Mouse (Mus musculus) hindbrain, embryonic 15.5 days (tissue): ENCODE measurements at regions not wholly inside any gene's neighbourhood (a gene's known extent, or its start where the extent isn't known, plus 50 kb on each side); places are given as distances from the start of the nearest gene placed in this dataset.
A peak's percentile ranks its signal among the peaks of the same experiment; 100 is the strongest.

Source experiments
- ATAC-seq: fragments of 200-750 bp; cut with Nextera tagmentation; 2 replicates; pipeline ENCODE4 v1.8.0; 2017; ENCODE audit warnings: low read depth, moderate number of reproducible peaks, moderate TSS enrichment; ENCODE audit not compliant: low FRiP score
- H3K27ac ChIP-seq: fragments of 300-500 bp; sonication (generic); replicated peaks from 2 replicates; pipeline ENCODE4 v1.5.1; 2015; ENCODE audit warnings: mild to moderate bottlenecking, inconsistent platforms
- H3K27me3 ChIP-seq: fragments of 300-500 bp; sonication (generic); 2 replicates; pipeline ENCODE4 v1.6.1; 2015; ENCODE audit warnings: control low read depth, inconsistent platforms
- H3K36me3 ChIP-seq: fragments of 300-500 bp; sonication (generic); 2 replicates; pipeline ENCODE4 v1.6.1; 2015; ENCODE audit warnings: control low read depth, inconsistent platforms
- H3K4me1 ChIP-seq: fragments of 300-500 bp; sonication (generic); replicated peaks from 2 replicates; pipeline ENCODE4 v1.6.1; 2015; ENCODE audit warnings: control low read depth, inconsistent platforms
- H3K4me2 ChIP-seq: fragments of 300-500 bp; sonication (generic); 2 replicates; pipeline ENCODE4 v1.6.1; 2015; ENCODE audit warnings: moderate library complexity, mild to moderate bottlenecking, inconsistent platforms
- H3K4me3 ChIP-seq: fragments of 300-500 bp; sonication (generic); 2 replicates; pipeline ENCODE4 v1.5.1; 2015; ENCODE audit warnings: mild to moderate bottlenecking, inconsistent platforms
- H3K9ac ChIP-seq: fragments of 300-500 bp; sonication (generic); 2 replicates; pipeline ENCODE4 v1.6.1; 2015; ENCODE audit warnings: inconsistent platforms
- H3K9me3 ChIP-seq: fragments of 300-500 bp; sonication (generic); 2 replicates; pipeline ENCODE4 v1.6.1; 2016; ENCODE audit warnings: control low read depth, inconsistent platforms
- WGBS: fragments of 180-500 bp; shearing (Covaris S2); methylation state at CpG from one replicate; pipeline ENCODE4 v1.1.7; 2015; 5-methylcytosine and 5-hydroxymethylcytosine counted together

DNA sequence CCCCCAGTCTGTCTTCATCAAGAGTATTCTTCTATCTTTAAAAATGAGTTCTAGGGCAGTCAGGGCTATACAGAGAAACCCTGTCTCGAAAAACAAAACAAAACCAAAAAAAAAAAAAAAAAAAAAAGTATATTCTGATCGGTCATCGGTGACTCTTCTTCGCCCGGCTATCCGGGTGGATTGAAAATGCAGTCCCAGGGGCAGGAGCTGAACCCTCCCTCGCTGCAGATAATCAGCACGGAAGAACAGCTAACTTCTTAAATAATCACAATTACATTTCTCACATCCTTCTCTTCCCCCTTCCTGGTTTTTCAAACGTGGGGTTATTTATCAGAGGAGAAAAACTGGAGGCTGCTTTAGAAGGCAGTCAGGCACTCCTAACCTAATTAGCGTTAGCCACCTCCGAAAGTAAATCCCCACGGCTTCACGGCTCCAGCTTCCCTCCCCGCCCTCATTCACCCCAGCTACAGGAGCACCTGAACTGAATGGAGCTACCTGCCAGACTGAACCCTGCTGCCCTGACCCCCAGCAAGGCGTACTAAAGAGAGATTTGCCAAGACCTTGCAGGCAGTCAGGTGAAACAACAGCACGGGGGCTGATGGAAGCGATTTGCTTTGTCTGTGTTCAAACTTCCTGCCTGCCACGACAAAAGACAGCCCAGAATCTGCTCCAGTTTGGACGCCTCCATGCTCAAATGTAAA is 379.2 kb downstream of the Gpd2 start:
- Histone ChIP-seq H3K36me3 (no peaks in the 10 kb centered on the region), H3K4me3 (peak overlapping the region; percentile 36), H3K4me2 (peak overlapping the region; percentile 73), H3K27ac (no peak overlapping the region), H3K4me1 (peaks cover 25% of the 10 kb centered on the region), H3K9me3 (no peaks in the 10 kb centered on the region), H3K27me3 (0 out of 2 replicates have a peak, but pooled peaks cover 4% of the 10 kb centered on the region), H3K9ac (peak overlapping the region; percentile 26; the same call in 1 of the 2 replicates)
- ATAC-seq, result peak; percentile 62
- WGBS, result 5% methylated on average over 19 of the region's 19 CpGs

GRCm38 (mm10) chr2:57617258-57617657 is 379.8 kb downstream of the Gpd2 start:
- WGBS, result 57% methylated on average over 2 of the region's 2 CpGs
- H3K4me3 ChIP-seq, result peak overlapping the region; percentile 36; the same call in 1 of the 2 replicates
- H3K4me1 ChIP-seq, result peaks cover 25% of the 10 kb centered on the region
- H3K36me3 ChIP-seq, result no peaks in the 10 kb centered on the region
- H3K9me3 ChIP-seq, result no peaks in the 10 kb centered on the region
- no peak overlapping the region for H3K27ac ChIP-seq
- no peak for ATAC-seq
- H3K27me3 ChIP-seq, result 0 out of 2 replicates have a peak, but pooled peaks cover 4% of the 10 kb centered on the region
- H3K4me2 ChIP-seq, result peak overlapping the region; percentile 73
- no peak overlapping the region for H3K9ac ChIP-seq

GRCm38 (mm10) chr2:57644117-57644516 is 353.6 kb upstream of the Galnt5 start:
- Histone ChIP-seq H3K9ac (no peak overlapping the region), H3K36me3 (no peaks in the 10 kb centered on the region), H3K4me2 (no peak overlapping the region), H3K9me3 (no peaks in the 10 kb centered on the region), H3K4me3 (no peak overlapping the region), H3K27ac (no peak overlapping the region), H3K4me1 (no peaks in the 10 kb centered on the region), H3K27me3 (no peaks in the 10 kb centered on the region)
- 74% methylated on average over 2 of the region's 2 CpGs for whole genome bisulfite sequencing
- no peak for ATAC-seq

DNA sequence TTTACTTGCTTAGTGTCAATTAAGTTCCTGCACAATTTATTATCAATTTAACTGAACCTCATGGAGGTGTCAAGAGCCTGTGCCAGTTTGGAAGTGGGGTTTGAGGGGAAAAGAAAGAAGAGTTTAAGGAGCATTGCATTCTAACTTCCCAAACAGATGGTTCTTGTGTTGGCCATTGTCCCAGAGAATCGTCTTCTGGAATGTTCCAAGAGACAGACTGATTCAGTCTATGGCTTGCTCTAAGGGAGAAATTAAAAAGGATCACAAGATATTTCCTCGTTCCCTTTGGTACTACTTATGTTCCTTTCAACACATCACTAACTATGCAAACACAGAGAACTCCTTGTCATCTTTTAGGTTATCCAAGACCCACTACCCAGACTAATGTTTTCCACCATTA is 353.1 kb upstream of the Galnt5 start:
- no peak for ATAC-seq
- H3K36me3 ChIP-seq, result no peaks in the 10 kb centered on the region
- WGBS, result 79% methylated on average over 2 of the region's 2 CpGs

DNA sequence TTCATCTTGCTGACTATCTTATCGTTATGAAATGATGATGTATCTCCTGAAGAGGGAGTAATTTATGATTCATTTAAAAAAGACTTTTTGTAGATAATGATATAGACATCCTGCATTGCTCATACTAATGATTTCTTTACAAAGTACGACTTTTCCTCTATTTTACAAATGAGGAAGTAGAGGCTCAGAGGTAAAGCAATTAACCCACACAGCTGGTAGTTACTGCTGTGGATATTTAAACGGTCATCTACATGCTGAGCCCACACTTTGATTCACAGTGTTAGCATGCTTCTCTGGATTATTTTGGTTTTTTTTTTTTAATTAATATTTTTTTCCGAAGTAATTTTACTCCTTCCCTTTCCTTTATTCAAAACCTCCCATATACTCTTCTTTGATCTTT is 348.7 kb upstream of the Galnt5 start:
- no peaks in the 10 kb centered on the region for H3K4me1 ChIP-seq
- no peak overlapping the region for H3K4me3 ChIP-seq
- H3K36me3 ChIP-seq, result no peaks in the 10 kb centered on the region
- H3K27ac ChIP-seq, result no peak overlapping the region
- ATAC-seq, result no peak
- no peaks in the 10 kb centered on the region for H3K27me3 ChIP-seq
- WGBS, result 78% methylated on average over 4 of the region's 4 CpGs
- H3K9ac ChIP-seq, result no peak overlapping the region
- H3K9me3 ChIP-seq, result no peaks in the 10 kb centered on the region
- no peak overlapping the region for H3K4me2 ChIP-seq

More for the DNA sequence above, 353.1 kb upstream of the Galnt5 start:
- Histone ChIP-seq H3K9ac (no peak overlapping the region), H3K27me3 (no peaks in the 10 kb centered on the region), H3K4me1 (no peaks in the 10 kb centered on the region), H3K4me2 (no peak overlapping the region), H3K9me3 (no peaks in the 10 kb centered on the region), H3K4me3 (no peak overlapping the region), H3K27ac (no peak overlapping the region)

DNA sequence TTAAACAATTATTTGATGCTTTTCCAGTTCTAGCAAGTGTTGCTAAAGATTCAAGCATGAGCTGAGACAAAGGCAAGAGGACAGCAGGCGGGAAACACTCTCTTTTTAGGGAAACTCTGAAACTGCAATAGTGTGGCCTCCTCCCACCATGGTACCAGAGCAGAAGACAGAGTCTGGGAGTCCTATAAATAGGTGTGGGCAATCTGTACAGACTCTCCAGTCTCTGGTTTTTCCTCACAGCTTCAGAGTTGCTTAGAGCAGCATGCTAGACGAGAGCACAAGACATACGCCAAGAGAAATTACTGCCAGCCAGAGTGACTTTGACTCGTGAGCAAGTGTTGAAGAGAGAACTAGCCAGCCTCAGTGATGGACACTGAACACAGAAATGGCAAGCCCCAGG is 340.3 kb upstream of the Galnt5 start:
- H3K4me2 ChIP-seq, result no peak overlapping the region
- no peak overlapping the region for H3K9ac ChIP-seq
- WGBS, result 84% methylated on average over 4 of the region's 4 CpGs
- H3K36me3 ChIP-seq, result no peaks in the 10 kb centered on the region
- H3K9me3 ChIP-seq, result no peaks in the 10 kb centered on the region
- H3K27ac ChIP-seq, result no peak overlapping the region
- no peaks in the 10 kb centered on the region for H3K4me1 ChIP-seq
- H3K27me3 ChIP-seq, result no peaks in the 10 kb centered on the region
- no peak overlapping the region for H3K4me3 ChIP-seq
- ATAC-seq, result no peak

DNA sequence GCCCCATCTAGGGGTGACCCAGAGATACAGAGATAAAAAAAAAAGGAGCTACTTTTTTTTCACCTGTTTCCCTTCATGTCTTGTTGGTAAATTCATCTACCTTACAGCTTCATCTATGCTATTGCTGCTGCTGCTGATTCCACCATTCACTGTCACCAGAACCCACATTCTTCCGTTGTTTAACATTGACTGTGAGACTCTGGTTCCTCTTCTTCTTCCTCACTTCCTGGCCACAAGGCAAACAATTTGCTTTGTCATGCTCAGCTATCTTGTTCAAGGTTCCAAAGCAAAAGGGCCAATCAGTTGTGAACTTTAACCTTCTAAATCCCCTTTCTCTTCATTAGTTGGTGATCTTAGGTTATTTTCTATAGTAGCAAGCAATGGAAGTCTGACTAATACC is 335.8 kb upstream of the Galnt5 start:
- H3K4me2 ChIP-seq, result no peak overlapping the region
- H3K4me3 ChIP-seq, result no peak overlapping the region
- H3K27me3 ChIP-seq, result no peaks in the 10 kb centered on the region
- no peaks in the 10 kb centered on the region for H3K9me3 ChIP-seq
- no peak overlapping the region for H3K27ac ChIP-seq
- no peak overlapping the region for H3K9ac ChIP-seq
- 88% methylated on average over 1 of the region's 1 CpGs for WGBS
- no peaks in the 10 kb centered on the region for H3K36me3 ChIP-seq
- no peaks in the 10 kb centered on the region for H3K4me1 ChIP-seq
- no peak for ATAC-seq

DNA sequence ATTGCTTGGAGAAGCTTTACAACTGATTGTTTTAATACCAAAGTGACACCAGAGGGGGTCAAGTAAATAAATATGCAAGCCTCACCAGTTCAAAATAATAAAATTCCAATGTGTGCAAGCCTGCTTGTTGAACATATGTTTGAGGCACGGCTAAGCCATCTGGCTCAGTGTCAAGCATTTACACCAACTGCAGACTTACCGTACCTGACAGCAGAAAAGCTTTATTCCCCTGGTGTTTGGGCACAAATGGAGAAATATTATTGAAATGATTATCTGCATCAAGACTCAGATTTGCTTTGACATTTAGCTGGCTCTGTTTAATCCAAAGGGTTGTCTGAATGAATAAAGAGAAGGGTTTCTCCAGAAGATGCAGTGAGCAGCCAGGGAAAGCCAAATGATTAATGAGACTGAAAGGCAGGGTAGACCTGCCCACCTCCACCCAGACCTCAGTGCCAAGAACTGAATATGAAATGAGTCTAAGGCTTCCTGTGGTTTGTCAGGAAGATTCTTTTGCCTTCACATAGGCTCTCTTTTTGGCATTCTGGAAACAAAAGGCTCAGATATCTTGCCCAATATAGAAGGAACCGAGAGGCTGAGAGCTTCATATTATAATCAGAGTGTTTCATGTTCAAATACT is 325.6 kb upstream of the Galnt5 start:
- H3K27ac ChIP-seq, result no peak overlapping the region
- 47% methylated on average over 3 of the region's 3 CpGs for WGBS

DNA sequence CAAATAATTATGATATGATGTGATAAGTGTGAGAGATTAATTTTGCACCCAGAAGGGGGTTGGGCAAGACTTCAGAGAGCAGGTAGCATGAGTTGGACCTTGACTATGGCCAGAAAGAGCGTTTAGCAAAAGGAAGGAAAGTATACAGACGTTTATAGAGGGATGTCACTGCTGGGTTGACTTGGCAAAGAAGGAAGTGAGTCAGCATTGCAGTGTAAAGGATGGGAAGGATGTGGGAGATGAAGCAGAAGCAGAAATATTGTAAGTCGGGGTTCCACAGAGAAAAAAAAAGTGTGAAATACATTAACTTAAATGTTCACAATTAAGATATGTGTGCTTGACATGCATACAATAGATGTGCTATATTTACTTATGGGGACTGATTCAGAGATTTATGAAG is 307.8 kb upstream of the Galnt5 start:
- no peak overlapping the region for H3K4me2 ChIP-seq
- ATAC-seq, result no peak
- no peak overlapping the region for H3K27ac ChIP-seq
- H3K36me3 ChIP-seq, result no peaks in the 10 kb centered on the region
- no peak overlapping the region for H3K4me3 ChIP-seq
- no peaks in the 10 kb centered on the region for H3K9me3 ChIP-seq
- H3K9ac ChIP-seq, result no peak overlapping the region
- 83% methylated on average over 3 of the region's 3 CpGs for WGBS
- H3K27me3 ChIP-seq, result no peaks in the 10 kb centered on the region
- no peaks in the 10 kb centered on the region for H3K4me1 ChIP-seq

More for the DNA sequence above, 325.6 kb upstream of the Galnt5 start:
- Histone ChIP-seq H3K4me3 (no peak overlapping the region), H3K36me3 (no peaks in the 10 kb centered on the region), H3K9me3 (no peaks in the 10 kb centered on the region), H3K4me1 (no peaks in the 10 kb centered on the region), H3K9ac (no peak overlapping the region), H3K4me2 (no peak overlapping the region), H3K27me3 (no peaks in the 10 kb centered on the region)
- ATAC-seq, result 0 out of 2 replicates have a peak, but pooled peaks have one; percentile 34

GRCm38 (mm10) chr2:57696992-57697772 is 300.5 kb upstream of the Galnt5 start:
- H3K27me3 ChIP-seq, result 0 out of 2 replicates have a peak, but pooled peaks cover 3% of the 10 kb centered on the region
- 0 out of 2 replicates have a peak overlapping the region, but pooled peaks have one; percentile 16 for H3K4me3 ChIP-seq
- no peaks in the 10 kb centered on the region for H3K9me3 ChIP-seq
- no peak overlapping the region for H3K9ac ChIP-seq
- WGBS, result 33% methylated on average over 11 of the region's 11 CpGs
- H3K36me3 ChIP-seq, result no peaks in the 10 kb centered on the region
- no peak for ATAC-seq
- H3K27ac ChIP-seq, result no peak overlapping the region
- H3K4me2 ChIP-seq, result peak overlapping the region; percentile 46
- peaks cover 12% of the 10 kb centered on the region for H3K4me1 ChIP-seq

GRCm38 (mm10) chr2:57698659-57699061 is 299.0 kb upstream of the Galnt5 start:
- Histone ChIP-seq H3K27ac (no peak overlapping the region), H3K9me3 (no peaks in the 10 kb centered on the region), H3K27me3 (0 out of 2 replicates have a peak, but pooled peaks cover 3% of the 10 kb centered on the region), H3K4me1 (peaks cover 12% of the 10 kb centered on the region), H3K9ac (peak overlapping the region; percentile 28; the same call in 1 of the 2 replicates), H3K36me3 (no peaks in the 10 kb centered on the region), H3K4me2 (peak overlapping the region; percentile 57), H3K4me3 (peak overlapping the region; percentile 36)
- WGBS, result 3% methylated on average over 11 of the region's 11 CpGs
- peak; percentile 90 for ATAC-seq

DNA sequence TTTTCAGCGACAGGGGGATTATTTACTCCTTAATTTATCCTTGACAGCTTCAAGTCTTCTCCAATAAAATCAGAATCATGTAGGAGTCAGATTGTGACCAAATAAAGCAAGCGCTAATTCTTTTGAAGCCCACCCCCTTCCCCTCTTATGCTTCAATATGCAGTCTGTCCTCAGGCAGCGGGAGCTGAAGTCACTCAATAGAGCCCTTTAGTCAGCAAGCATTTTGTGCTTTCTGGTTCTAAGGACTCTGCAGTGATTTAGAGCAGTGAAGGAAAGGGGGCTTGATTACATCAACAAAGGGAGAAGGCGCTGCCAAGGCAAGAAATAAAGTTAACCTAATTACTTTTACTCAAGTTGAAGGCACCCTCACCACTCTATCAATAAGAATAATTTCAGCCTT is 298.5 kb upstream of the Galnt5 start:
- Histone ChIP-seq H3K27ac (no peak overlapping the region), H3K27me3 (0 out of 2 replicates have a peak, but pooled peaks cover 3% of the 10 kb centered on the region), H3K4me1 (peaks cover 12% of the 10 kb centered on the region), H3K9me3 (no peaks in the 10 kb centered on the region), H3K4me3 (peak overlapping the region; percentile 36), H3K36me3 (no peaks in the 10 kb centered on the region), H3K4me2 (peak overlapping the region; percentile 57), H3K9ac (peak overlapping the region; percentile 28; the same call in 1 of the 2 replicates)
- ATAC-seq, result 0 out of 2 replicates have a peak, but pooled peaks have one; percentile 67
- WGBS, result 16% methylated on average over 4 of the region's 4 CpGs
